Mouse (Mus musculus): ENCODE measurements around the gene Hdgf. TPM values are rescaled to one million over a fixed set of nuclear protein-coding genes. Genes with fewer than 3 reads are reported as not detected.

The Hdgf gene
- polyA plus RNA-seq, 1 experiment from 2014 or later, result 155 TPM

DNA sequence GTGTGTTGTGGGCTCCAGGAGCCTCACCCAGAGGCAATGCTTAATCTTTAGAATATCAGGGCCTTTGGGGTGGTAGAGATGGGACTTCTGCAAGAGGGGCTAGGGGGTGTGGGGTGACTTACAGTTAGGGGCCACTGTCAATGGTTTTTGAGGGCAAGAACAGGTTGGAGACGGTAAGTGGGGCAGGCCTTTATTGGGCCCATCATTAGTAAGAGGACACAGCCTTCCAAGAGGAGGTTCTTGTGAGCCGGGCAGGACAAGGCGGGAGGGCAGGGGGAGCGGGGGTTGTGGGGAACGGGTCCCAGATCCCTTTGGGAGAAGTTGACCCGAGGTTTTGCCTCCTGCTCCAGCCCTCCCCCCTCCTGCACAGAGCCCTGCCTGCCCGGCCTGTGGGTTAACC is 7.4 kb downstream of the Hdgf start:
- H3K9me3 ChIP-seq, result no peaks in the 10 kb centered on the region
- no peak overlapping the region for H3K9ac ChIP-seq
- H3K36me3 ChIP-seq, result peaks cover 41% of the 10 kb centered on the region
- H3K4me3 ChIP-seq, result no peak overlapping the region
- no peak overlapping the region for H3K27ac ChIP-seq
- 84% methylated on average over 7 of the region's 7 CpGs for WGBS
- H3K4me2 ChIP-seq, result no peak overlapping the region
- H3K4me1 ChIP-seq (replicated peaks), result peaks cover 28% of the 10 kb centered on the region
- ATAC-seq (ENCODE audit: low FRiP score), result no peak
- no peaks in the 10 kb centered on the region for H3K27me3 ChIP-seq

DNA sequence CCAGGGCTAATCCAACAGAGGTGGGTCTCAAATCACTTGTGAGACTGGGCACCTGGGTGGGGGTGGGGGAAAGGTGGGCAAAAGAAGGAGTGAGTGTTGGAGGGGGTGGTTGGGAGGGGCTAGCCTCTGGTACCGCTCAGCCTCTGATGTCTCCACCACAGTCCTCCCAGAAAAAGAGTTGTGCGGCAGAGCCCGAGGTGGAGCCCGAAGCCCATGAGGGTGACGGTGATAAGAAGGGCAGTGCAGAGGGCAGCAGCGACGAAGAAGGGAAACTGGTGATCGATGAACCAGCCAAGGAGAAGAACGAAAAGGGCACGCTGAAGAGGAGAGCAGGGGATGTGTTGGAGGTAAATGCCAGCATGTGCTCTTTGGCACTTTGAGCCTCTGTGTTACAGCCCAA is 7.8 kb downstream of the Hdgf start:
- peaks cover 26% of the 10 kb centered on the region for H3K4me1 ChIP-seq (replicated peaks)
- no peaks in the 10 kb centered on the region for H3K27me3 ChIP-seq
- ATAC-seq (ENCODE audit: low FRiP score), result no peak
- no peak overlapping the region for H3K4me2 ChIP-seq
- H3K9ac ChIP-seq, result no peak overlapping the region
- WGBS, result 97% methylated on average over 10 of the region's 10 CpGs
- H3K9me3 ChIP-seq, result no peaks in the 10 kb centered on the region
- H3K36me3 ChIP-seq, result peaks cover 41% of the 10 kb centered on the region
- H3K27ac ChIP-seq, result no peak overlapping the region
- H3K4me3 ChIP-seq, result no peak overlapping the region

DNA sequence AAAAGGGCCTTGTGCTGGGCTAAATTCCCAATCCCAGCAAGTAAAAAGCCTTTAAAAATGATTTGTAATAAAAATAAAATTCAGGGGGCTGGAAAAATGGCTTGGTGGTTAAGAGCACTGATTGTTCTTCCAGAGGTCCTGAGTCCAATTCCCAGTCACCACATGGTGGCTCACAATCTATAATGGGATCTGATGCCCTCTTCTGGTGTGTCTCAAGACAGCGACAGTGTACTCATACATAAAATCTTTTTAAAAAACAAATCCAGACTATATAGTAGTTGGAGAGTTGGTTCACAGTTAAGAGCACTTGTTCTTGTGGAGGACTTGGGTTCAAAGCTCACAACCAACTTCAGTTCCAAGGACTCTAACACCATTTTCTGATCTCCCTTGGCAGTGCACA is 10.9 kb downstream of the Hdgf start:
- H3K27me3 ChIP-seq, result no peaks in the 10 kb centered on the region
- H3K9ac ChIP-seq, result no peak overlapping the region
- H3K9me3 ChIP-seq, result no peaks in the 10 kb centered on the region
- H3K36me3 ChIP-seq, result peaks cover 44% of the 10 kb centered on the region
- no peak for ATAC-seq (ENCODE audit: low FRiP score)
- no peak overlapping the region for H3K4me3 ChIP-seq
- H3K4me2 ChIP-seq, result no peak overlapping the region
- WGBS, result 98% methylated on average over 1 of the region's 1 CpGs
- H3K27ac ChIP-seq, result no peak overlapping the region
- peaks cover 17% of the 10 kb centered on the region for H3K4me1 ChIP-seq (replicated peaks)

DNA sequence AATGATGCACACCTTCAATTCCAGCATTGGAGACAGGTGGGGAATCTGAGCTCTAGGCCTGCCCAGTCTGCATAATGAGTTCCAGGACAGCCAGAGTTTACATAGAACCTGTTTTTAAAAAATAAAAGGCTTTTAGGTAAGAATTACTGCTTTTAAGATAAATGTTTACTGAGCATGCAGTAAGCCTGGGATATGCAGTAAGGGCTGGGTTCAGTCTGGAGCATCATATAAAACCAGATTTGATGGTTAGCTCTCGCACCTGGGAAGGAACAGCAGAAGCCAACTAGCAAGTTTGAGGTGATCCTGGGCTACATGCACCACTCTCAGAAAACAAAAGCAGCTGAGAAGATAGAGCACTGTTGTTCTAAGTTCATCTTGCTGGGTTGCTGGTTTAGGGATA is 12.4 kb downstream of the Hdgf start:
- Histone ChIP-seq H3K4me3 (peak overlapping the region; percentile 71; the same call in 1 of the 2 replicates), H3K36me3 (peaks cover 53% of the 10 kb centered on the region), H3K9ac (no peak overlapping the region), H3K27ac (peak overlapping the region; percentile 86; the same call in 1 of the 2 replicates), H3K4me2 (peak overlapping the region; percentile 91), H3K27me3 (no peaks in the 10 kb centered on the region), H3K4me1 (replicated peaks) (peaks cover 17% of the 10 kb centered on the region), H3K9me3 (no peaks in the 10 kb centered on the region)
- ATAC-seq (ENCODE audit: low FRiP score), result peak; percentile 2; the same call in 1 of the 2 replicates
- 93% methylated on average over 1 of the region's 1 CpGs for WGBS

DNA sequence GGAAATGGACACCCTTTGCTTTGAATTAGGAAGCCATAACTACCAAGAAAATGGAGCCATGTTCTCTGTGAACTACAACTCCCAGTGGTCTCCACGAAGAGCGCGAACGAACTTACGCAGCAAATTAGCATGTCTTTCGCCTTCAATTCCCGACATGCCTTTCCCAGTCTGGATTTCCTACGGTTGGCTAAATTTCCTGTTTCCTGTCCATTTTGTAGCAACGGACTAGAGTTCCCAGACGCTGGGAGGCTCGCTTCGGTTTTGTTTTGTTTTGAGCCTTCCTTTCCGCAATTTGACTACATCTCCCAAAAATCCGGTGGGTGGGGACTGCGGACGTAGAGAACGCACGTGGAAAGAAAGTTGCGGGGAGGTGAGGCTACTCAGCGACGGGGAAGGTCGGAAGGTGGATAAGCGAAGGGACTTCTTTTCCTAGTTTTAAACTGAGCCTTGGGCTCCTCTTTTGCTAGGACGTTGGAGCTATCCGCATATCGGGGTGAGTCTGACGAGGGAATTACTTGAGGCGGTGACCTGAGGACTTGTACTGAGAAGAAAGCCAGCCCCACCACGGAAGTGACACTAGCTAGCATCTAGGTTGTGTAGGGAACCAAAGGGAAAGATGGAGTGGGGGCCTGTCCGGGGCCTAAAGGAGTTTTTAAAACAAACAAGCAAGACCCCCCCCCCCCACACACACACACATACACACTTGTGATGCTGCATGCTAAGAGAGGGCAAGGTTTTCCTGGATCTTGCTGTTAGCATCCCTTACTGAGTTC is 13.4 kb downstream of the Hdgf start, which contains the start of gene Mrpl24:
Gene Mrpl24, plus strand, starts transcription at position 171 of the 773 bp plus-strand sequence.
- Histone ChIP-seq H3K27me3 (no peaks in the 10 kb centered on the region), H3K4me2 (peak within 1 kb of the TSS; percentile 91), H3K4me1 (replicated peaks) (peaks cover 17% of the 10 kb centered on the region), H3K36me3 (peaks cover 53% of the 10 kb centered on the region), H3K9me3 (no peaks in the 10 kb centered on the region), H3K27ac (peak within 1 kb of the TSS; percentile 86), H3K9ac (peak within 1 kb of the TSS; percentile 81), H3K4me3 (peak within 1 kb of the TSS; percentile 71)
- under 1% methylated on average over 30 of the region's 30 CpGs for WGBS
- peak; percentile 86 for ATAC-seq (ENCODE audit: low FRiP score)

DNA sequence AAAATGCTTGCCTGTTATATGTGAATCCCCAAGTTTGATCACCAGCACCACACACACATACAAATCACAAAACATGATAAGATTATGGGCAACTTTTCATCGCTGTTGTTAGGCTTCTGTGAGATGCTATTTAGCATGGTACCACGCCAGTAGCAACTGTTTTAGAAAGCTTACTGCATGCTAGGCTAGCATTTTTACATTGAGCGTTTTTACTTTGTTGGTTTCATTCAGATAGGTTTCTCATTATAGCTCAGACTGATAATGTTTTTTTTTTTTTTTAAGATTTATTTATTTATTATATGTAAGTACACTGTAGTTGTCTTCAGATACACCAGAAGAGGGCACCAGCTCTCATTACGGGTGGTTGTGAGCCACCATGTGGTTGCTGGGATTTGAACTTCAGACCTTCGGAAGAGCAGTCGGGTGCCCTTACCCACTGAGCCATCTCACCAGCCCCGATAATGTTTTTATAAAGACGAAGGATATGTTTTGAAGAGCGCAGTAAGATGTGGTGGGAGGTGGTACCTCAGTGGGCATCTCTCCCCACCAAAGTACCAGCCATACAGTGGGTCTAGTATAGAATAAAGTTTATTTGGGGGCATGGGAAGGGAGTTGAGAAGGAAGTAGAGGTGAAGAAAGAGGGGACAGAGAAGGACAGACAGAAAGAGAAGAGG is 14.3 kb downstream of the Hdgf start:
- H3K9ac ChIP-seq, result peak overlapping the region; percentile 81
- H3K9me3 ChIP-seq, result no peaks in the 10 kb centered on the region
- H3K27me3 ChIP-seq, result no peaks in the 10 kb centered on the region
- H3K27ac ChIP-seq, result no peak overlapping the region; the same call in 1 of the 2 replicates
- H3K36me3 ChIP-seq, result peaks cover 53% of the 10 kb centered on the region
- 64% methylated on average over 9 of the region's 9 CpGs for WGBS
- peaks cover 17% of the 10 kb centered on the region for H3K4me1 ChIP-seq (replicated peaks)
- H3K4me3 ChIP-seq, result peak overlapping the region; percentile 71
- ATAC-seq (ENCODE audit: low FRiP score), result no peak
- H3K4me2 ChIP-seq, result peak overlapping the region; percentile 91

DNA sequence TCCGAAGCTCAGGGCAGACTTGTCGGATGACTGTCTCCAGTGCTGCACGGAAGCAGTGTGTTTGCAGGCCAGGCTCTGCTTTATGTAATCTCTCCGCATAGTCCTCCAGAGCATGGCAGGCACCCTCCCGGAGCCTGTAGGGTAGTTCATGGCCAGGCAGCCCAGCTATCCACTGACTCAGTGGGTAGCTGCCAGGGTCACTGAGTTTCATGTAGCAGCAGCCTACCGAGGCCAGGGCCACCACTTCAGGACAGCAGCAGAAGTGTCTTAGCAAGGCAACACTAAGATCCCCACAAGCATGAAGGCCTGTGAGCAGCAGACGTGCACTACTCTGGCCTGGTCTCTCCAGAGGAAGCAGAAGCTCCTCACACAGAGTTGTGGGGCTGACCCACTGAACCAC is 18.9 kb downstream of the Hdgf start:
- WGBS, result 90% methylated on average over 7 of the region's 7 CpGs
- H3K36me3 ChIP-seq, result peaks cover 57% of the 10 kb centered on the region
- ATAC-seq (ENCODE audit: low FRiP score), result no peak

DNA sequence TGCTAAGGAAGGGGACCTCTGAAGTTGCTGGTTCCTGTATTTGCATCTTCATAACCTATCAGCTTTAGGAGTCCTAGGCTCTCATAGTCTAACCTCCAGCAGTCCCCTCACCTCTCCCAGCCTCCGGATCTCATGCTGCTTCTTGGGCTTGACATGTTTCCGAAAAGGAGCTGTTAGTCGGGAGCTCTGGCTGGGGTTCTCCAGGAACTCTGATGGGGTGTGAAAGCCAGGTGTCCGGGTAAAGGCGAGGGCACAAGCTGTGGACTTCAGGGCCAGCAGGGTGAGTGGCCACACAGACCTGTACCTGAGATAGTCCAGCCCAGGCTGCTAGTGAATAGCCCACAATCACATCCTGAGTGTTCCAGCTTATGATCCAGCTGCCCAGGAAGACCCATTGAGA is 21.3 kb downstream of the Hdgf start:
- H3K27me3 ChIP-seq, result no peaks in the 10 kb centered on the region
- WGBS, result 90% methylated on average over 5 of the region's 5 CpGs
- no peak overlapping the region for H3K27ac ChIP-seq
- no peak for ATAC-seq (ENCODE audit: low FRiP score)
- H3K36me3 ChIP-seq, result peaks cover 57% of the 10 kb centered on the region
- H3K4me3 ChIP-seq, result no peak overlapping the region
- H3K9me3 ChIP-seq, result no peaks in the 10 kb centered on the region
- no peak overlapping the region for H3K4me2 ChIP-seq
- no peak overlapping the region for H3K9ac ChIP-seq
- peaks cover 26% of the 10 kb centered on the region for H3K4me1 ChIP-seq (replicated peaks)

More for the DNA sequence above, 18.9 kb downstream of the Hdgf start:
- peaks cover 20% of the 10 kb centered on the region for H3K4me1 ChIP-seq (replicated peaks)
- H3K9ac ChIP-seq, result no peak overlapping the region
- H3K27ac ChIP-seq, result no peak overlapping the region
- no peak overlapping the region for H3K4me2 ChIP-seq
- no peaks in the 10 kb centered on the region for H3K27me3 ChIP-seq
- H3K4me3 ChIP-seq, result no peak overlapping the region
- H3K9me3 ChIP-seq, result no peaks in the 10 kb centered on the region

DNA sequence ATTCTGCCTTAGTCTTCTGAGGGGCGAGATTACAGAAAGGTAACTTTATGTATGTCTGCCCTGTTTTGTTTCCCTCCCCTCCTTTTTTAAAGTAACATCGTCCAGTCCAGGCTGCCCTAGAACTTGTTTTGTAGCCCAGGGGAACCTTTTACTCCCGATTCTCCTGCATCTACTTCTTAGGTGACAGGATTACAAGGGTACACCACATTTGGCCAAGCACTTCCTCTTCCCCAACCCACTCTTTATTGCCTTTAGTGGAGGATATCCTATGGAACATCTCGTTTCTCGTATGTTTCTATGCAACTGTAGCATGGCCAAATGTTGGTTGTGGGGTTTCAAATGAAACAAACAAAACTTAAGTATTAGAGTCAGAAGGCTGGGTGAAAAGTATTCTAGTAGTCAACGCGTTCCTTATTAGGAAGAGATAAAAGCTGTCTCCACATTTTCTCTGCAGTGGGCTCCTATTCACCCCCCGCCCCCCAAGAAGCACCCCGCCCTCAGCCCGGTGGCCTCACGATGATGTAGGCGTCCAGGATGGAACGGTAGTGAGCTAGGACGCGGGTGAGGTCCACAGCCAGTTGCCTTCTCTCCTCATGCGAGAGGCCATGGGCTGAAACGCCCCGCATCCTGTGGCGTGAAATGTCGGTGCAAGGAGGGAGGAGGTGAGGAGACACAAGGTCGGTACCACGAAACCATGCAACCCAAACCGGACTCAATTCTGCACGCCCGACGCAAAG is 23.4 kb downstream of the Hdgf start:
- peak; percentile 57 for ATAC-seq (ENCODE audit: low FRiP score)
- Histone ChIP-seq H3K9ac (peak overlapping the region; percentile 96), H3K27ac (peak overlapping the region; percentile 93), H3K4me1 (replicated peaks) (peaks cover 42% of the 10 kb centered on the region), H3K4me2 (peak overlapping the region; percentile 81), H3K27me3 (no peaks in the 10 kb centered on the region), H3K36me3 (peaks cover 44% of the 10 kb centered on the region), H3K9me3 (no peaks in the 10 kb centered on the region), H3K4me3 (peak overlapping the region; percentile 93)
- WGBS, result 6% methylated on average over 26 of the region's 26 CpGs

DNA sequence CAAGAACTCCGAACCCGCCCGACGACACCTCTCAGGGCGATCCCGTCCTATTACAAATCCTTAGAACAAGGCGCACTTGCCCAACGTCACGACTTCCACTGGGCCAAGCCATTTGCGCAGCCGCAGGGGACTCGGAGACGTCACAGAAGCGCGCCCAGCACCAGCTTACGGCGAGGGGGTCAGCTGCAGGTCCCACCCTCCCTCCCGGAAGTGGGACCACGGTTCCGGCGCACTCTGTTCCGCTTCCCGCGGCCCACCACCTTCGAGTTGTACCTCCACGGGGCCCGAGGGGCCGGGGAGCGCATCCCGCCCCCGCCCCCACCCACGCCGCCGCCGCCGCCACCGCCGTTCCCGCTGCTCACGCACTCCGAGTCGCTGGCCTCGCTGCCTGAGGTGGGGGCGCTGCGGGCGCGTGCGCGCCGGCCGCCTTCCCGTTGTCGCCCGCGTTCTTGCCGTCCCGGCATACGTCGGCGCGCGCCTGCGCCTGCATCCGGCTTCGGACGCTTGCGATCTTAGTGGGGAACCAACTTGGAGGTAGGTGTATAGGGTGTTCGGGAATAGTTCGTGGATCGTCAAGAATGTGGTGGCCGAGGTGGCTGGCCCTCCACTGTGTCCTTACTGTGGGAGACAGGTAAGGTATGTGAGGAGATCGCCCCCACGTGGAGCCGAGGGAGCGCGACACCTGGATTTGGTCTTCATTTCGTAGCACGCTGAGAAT is 24.1 kb downstream of the Hdgf start, which contains the start of the genes Isg20l2 and Rrnad1:
Gene Isg20l2, plus strand, starts transcription at position 237 of the 718 bp plus-strand sequence.
Gene Rrnad1, minus strand, starts transcription at position 640 of the 718 bp plus-strand sequence.
- Histone ChIP-seq H3K4me2 (peak within 1 kb of the TSS; percentile 81), H3K27ac (peak within 1 kb of the TSS; percentile 93), H3K4me1 (replicated peaks) (peaks cover 46% of the 10 kb centered on the region), H3K4me3 (peak within 1 kb of the TSS; percentile 93), H3K9me3 (no peaks in the 10 kb centered on the region), H3K9ac (peak within 1 kb of the TSS; percentile 96), H3K36me3 (peaks cover 41% of the 10 kb centered on the region), H3K27me3 (no peaks in the 10 kb centered on the region)
- peak; percentile 98 for ATAC-seq (ENCODE audit: low FRiP score)
- WGBS, result under 1% methylated on average over 63 of the region's 78 CpGs

DNA sequence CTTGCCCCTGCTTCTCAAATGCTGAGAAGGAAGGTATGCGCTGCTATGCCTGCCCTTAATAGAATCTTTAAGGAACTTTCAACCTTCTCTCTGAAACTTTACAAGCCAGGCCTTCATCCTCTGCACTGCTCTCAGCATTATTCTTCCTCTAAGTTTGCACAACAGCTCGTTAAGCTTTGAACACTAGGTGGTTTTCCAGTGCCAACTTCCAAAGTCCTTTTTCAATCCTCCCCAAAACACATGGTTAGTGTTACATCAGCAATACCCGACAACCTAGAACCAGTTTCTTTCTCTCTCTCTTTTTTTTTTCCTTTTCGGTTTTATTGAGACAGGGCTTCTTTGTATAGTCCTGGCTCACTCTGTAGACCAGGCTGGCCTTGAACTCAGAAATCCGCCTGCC is 27.9 kb downstream of the Hdgf start:
- Histone ChIP-seq H3K27me3 (no peaks in the 10 kb centered on the region), H3K9me3 (no peaks in the 10 kb centered on the region), H3K4me1 (replicated peaks) (peaks cover 55% of the 10 kb centered on the region), H3K9ac (0 out of 2 replicates have a peak overlapping the region, but pooled peaks have one; percentile 13), H3K27ac (no peak overlapping the region), H3K4me3 (no peak overlapping the region), H3K36me3 (peaks cover 46% of the 10 kb centered on the region), H3K4me2 (no peak overlapping the region)
- ATAC-seq (ENCODE audit: low FRiP score), result no peak
- WGBS, result 91% methylated on average over 5 of the region's 5 CpGs

All from hindbrain, embryonic 13.5 days (tissue).